Mouse (Mus musculus) testis, postnatal 10 days (tissue): ENCODE measurements at regions not wholly inside any gene's neighbourhood (a gene's known extent, or its start where the extent isn't known, plus 50 kb on each side); places are given as distances from the start of the nearest gene placed in this dataset.

Experiments used
- DNase-seq: peaks from one replicate; pipeline ENCODE4 v3.0.0; 2021; ENCODE audit warnings: low spot score

DNA sequence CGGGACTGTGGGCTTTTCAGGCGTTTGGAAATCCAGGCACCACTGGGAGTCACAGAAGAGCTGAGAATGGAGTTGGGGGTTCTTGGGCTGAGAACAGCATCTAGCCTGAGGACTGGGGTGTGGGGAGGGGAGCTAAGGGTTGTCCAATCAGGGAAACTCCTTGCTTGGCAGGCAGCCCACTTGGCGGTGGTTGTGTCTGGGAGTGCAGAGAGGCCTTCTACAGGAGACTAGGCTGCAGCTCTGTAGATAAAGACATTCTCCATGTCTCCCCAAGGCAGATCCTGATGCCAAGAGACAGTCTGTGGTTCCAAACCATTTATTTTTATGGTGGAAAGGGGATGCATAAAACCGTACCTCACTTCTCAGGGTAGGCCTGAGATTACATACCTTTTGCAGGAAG is 774.6 kb downstream of the Brinp1 start:
- DNase-seq, result peak; percentile 38

DNA sequence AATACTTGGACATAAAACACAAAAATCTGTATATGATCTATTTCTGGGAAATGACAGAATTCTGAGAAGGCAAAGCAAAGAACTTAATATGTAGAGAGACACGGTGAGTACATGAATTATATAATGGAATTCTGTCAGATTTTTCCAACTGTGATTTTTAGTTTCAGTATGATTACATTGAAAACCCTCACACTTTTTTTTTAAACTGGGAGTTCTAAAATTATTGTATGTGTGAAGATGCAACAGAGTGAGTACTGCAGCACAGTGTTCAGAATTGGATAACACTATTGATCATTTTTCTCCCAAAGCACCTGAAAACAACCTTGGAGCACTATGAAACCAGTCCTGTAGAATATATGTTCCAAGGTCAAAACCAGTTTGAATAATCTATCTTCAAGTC is 797.7 kb downstream of the Brinp1 start:
- no peak for DNase-seq

DNA sequence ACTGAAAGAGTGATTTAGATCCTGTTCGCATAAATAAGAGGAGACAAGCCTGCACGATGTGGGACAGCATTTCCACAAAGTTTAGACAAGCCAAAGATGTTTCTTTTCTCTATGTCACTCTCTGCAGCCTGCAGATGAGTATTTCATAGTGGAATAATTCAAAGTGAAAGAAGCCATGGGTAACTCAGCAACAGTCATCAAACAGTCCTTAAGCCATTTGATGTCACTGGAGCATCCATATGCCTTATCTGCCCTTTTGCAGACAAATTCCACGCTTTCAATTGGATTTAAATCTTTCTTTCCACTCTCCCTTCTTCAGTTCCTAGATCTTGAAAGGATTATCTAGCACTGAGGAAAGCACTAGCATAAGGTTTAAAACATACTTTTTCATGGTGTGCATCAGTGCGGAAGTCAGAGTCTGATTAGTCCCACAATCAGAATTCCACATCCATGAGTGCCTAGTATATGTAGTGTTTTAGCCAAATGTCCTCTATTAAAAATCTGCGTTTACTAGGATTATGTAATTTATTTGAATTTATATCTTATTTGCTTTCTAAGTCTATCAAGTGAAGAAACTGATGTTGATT is 805.6 kb downstream of the Brinp1 start:
- DNase-seq, result no peak

DNA sequence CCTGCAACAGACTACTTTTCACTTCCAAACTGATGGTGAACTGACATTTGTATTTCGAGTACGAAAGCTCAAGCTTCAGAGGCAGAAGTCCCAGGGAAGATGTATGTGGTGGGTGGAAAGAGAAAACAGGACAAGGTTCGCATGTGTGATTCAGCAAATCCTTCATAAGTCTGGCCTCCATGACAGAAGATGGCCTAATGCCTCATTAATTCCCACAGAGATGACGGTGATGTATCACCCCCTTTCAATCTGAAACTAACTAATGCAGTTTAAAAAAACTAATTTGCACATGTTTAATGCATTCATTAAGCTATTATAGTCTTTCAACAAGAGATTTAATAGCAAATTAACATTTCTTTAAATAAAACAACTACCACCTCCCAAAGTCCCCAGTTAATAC is 826.1 kb downstream of the Brinp1 start:
- no peak for DNase-seq

DNA sequence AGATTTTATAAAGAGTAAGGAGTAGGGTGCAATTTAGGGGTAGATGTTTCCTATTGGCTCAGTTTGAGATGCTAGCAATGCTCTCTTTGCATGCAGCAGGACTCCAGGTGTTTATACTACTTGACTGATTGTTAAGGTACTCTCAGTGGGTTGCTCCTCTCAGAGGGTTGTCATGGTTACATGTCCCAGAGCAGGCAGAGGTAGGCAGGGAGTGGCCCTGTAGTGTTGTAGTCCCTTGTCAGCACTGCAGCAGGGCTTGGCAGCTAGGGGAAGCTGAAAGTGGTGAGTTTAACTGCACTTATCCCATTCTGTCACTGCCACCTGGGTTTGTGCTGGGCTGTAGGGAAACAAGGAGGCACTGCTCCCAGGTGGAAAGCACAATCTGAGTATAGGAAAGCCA is 839.7 kb downstream of the Brinp1 start:
- no peak for DNase-seq

DNA sequence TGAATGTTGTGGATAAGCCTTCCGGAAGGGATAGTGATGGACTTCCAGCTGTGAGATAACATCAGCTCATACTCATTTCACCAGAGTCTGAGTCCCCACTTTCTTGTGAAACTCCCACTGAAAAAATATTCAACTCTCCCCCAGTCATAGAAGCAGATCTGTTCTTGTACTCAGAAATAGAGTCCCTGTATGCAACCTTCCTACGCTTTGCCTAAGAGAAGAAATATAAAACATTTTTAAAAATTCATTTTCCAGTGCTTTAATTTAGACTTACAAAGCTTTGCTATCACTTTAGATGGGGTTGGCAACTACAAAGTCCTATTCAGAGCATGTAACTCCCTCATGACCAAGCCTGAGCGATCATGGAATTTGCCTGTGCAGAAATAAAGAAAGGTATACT is 868.9 kb downstream of the Brinp1 start:
- no peak for DNase-seq

DNA sequence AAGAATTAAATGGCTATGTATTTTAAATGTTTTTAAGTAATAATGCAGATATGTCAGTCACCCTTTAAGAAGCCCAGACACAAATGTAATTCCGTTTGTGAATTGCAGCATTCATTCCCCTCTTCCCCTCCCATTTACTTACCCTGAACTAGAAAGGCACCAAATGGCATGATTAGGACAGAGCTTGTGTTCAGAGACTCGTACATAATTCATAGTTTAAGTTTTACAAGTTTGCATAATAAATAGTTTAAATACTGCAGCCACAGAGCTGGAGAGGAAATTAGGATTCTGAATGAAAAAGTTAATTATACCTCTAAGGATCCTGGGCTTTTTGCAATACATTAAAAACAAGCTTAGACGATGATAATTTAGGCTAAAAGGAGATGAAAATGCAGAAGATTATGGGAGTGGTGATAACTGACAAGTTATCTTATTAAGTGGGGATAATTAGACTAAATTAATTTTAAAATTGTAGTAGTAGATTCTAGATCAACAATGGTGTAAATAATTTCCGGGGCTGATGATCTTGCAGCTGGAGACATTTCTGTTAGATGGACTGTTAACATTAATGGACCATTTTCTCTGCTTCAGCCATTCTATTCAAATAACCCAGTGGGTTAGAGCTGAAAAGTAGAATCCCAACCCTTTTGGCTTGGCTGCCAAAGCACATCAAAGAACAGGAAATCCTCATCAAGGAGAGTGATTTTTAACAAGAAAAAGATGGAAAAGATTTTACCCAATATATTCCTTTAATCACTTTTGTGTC is 897.2 kb downstream of the Brinp1 start:
- no peak for DNase-seq

DNA sequence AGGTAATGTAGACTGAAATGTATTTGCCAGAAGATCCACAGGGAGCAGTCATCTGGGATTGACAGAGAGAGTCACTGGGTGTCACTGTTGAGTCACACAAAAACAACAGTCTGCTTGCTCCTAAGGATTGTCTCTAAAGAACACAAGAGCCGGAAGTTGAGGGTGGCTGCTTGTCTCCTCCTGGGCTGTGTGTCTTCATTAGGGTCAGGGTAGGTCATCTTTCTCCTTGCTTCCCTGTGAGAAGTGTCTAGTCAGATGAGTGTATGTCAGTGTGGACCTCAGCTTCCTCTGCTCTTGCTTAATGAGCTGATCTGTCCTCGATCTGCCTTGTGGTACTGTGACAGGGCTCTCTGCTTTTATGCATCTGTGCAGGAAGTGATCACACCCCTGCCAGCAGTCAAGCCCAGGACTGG is 931.3 kb downstream of the Brinp1 start:
- DNase-seq, result no peak

DNA sequence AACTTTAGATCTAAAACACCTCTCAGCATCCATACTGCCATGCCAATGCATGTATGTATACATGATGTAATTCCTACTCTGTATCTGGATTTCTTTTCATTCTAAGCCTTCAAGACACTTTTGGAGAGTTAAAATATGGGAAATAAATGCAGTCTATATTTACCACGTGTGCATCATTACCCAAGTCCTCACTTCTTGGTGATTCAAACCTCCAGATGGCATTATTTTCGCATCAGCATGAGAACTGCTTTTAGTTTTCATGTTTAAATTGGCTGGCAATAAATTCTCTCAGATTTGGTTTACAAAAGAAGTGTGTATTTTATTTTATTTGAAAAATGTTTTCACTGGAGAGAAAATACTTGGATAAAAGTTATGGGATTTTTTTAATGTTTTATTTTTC is 942.8 kb downstream of the Brinp1 start:
- no peak for DNase-seq

DNA sequence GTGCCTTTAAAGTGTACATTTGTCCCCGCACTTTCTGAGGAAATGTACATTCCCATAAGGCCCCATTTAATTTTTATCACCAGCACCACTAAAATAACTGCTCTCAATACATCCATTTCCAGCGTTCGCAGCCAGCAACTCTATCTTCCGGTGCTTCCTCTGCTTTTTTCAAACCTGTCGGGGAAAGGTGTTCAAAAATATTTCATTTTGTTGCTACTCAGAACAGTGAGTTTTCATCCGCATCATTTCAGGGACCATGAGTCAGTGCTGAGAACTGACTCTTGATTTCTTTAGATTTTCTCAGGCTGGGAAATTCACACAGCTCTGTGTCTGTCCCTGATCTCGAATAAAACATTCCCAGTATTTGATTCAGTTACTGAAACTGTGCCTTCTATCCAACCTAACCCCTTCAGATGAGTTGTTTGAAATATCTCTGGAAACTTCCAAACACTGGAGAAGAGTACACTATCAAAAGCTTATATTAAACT is 959.4 kb downstream of the Brinp1 start:
- no peak for DNase-seq

DNA sequence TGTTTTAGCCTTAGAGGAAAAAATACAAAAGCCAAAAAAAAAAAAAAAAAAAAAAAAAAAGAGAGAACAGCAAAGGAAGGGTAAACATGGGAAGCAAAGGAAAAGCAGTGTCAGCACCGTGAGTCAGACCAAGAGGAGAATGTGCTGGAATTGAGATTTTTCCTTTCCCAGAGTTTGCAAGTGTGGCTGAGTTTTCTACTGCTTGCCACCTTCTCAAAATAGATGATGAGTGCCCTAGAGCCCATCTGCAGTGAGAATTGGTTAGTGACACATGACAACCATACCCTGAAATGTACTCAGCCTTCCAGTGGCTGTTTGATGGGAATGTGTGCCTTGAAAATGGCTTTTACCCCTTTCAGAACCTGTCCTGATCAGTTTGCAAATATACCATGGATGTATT is 990.7 kb downstream of the Brinp1 start:
- no peak for DNase-seq

DNA sequence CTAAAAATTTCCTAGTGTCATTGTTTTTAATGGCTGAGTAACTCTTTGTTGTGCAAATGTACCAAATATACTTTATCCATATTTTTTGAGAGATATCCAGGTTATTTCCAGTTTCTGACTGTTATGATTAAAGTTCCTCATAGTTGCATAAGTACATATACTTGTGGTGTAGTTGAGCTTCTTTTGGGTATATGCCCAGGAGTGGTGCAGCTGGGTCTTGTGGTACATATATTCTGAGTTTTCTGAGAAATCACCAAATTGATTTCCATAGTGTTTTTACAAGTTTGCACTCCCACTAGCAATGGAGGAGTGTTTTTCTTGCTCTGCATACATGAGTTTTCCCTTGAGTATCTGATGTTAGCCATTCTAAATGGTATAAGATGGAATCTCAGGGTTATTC is 1006.2 kb downstream of the Brinp1 start:
- DNase-seq, result no peak

DNA sequence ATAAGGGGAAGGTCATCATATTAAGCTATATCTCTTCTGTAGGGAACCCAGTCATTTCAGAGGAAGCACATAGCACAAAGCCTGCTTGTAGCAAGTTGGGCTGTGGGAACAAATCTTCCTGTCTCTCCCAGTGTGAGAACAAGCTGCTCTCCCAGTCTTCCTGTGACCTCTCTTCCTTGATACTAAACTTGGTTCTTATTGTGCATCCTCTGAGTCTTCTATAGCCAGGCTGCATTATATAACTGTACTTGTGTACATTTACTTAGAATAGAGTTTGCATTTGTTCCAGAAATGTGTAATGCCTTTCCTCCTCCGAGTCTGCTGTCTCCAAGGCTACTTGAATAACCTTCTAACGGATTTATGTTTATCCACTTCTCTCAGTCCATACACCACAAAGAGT is 1021.7 kb downstream of the Brinp1 start:
- no peak for DNase-seq

DNA sequence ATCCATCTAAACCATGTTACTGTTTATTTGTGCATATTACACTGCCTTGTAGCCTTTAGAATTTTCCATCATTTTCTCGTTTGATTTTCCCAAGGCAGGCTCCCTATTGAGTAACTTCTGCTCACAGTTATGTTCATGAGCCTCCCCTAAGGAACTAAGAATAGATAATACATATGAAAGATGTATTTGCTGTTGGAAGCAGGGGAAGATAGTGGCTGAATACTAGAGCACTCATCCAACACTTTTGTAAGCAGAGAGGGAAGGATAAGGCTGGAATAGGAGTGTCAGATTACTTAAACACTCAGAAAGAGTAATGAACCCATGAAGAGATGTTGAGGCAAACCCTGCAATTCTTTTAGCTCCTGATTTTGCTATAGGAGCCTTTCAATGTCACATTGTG is 1055.1 kb downstream of the Brinp1 start:
- no peak for DNase-seq

DNA sequence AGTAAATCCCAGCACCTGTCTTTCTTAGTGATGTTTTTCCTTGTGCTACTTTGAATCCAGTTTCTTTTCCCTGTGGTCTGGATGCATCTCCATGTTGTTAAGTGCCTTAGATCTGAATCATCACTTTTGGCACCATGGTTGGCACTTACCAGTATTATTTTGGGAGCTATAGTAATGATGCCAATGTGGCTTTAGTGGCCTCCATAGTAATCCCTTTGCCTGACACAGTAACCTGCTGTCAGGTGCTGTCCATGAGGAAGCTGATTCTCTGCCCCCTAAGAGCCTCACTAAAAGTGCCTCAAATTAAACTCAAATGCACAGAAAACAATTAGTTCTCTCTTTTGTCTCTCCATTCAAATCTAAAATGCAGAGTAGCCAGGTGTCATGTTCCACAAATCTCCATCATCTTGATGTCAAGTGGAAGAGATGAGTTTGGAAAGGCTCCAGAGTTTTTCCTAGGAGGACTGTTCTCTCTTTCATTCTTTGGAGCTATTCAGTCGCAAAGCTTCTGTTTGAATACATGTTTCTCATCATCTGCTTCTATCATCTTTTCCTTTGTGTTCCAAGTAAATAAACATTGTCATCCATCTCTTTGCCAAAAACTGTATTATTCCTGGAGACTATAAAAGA is 1062.1 kb downstream of the Brinp1 start:
- DNase-seq, result no peak

DNA sequence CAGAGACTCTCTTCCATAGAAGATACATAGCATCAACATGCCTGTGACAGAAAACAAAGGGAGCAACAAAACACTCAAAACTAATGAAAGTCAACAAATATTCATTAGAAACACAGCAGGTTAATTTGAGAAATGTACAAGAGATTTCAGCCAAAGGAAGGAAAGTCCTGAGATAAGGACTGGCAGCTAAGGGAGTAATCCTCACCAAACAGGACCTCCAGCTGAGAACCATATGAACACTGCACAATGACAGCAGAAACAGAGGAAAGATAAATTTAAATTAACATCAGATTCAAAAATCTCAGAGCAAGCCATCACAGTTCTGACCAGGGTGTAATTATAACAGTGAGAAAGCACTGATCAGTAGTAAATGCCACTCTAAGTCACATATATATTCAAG is 1060.6 kb downstream of the Tlr4 start:
- no peak for DNase-seq

DNA sequence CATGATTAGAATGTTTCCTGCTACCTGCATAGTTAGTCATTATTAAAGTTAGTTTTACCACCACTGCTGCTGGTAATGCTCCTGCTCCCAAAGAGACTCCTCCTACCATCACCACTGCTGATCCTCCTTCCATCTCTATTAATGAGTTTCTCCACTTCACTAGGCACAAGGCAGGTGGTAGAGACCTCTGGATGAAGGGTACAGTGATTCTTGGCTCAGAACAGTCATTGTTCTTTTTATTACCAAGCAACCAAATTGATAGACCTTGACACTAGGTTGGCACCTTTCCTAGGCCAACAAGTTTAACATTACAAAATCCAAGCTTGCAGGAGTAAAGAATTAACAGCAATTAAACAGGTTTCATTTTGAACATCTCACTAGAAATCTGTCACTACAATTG is 1057.8 kb downstream of the Tlr4 start:
- DNase-seq, result no peak

DNA sequence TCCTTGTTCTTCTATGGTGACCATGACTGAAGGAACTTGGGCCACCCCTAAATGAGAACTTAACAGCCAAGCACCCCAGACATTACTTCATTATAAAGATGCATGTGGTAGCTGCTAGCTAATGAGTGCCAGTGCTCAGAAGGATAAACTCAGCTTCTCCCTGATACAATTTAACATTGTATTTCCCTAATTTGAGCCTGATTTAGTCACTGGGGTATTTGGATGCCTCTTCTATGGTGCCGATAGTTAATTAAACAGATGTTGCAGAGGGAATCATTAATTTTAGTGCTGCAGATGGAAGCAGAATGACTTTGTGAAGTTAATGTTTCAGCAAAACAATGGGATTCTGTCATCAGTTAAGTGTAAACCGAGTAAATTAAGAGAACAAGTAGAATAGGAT is 1034.8 kb downstream of the Tlr4 start:
- no peak for DNase-seq

DNA sequence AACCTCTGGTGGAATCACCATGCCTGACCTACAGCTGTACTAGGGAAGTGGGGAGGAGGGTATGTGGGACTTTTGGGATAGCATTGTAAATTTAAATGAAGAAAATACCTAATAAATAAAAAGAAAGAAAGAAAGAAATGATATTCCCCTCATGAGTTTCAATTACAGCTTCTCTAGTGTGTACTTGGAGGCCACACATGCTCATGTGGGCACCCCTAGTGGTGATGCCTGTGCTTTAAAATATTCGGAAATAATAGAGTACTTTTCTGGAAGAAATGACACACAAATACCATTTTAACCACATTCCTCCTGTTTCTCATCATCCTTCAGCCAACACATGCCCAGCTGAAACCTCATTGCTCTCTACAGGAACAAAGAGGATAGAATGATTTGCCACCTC is 1034.4 kb downstream of the Tlr4 start:
- DNase-seq, result no peak

DNA sequence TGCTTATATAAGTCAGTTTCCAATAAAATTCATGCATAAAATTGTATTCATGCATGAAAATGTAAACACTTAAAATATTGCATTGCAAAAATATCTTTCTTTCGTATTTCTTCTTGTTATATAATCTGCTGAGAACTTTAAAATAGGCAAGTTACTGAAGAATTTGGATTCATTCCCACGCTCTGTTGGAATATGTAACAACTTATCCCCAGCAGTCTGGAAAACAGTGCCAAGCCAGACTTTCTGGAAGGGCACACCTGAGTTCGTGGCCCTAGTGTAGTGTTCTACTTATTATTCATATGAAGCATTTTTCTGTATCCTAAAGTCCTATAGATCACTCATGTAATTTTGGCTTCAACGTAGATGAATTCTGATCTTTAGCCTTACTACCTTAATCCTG is 1025.6 kb downstream of the Tlr4 start:
- DNase-seq, result no peak

DNA sequence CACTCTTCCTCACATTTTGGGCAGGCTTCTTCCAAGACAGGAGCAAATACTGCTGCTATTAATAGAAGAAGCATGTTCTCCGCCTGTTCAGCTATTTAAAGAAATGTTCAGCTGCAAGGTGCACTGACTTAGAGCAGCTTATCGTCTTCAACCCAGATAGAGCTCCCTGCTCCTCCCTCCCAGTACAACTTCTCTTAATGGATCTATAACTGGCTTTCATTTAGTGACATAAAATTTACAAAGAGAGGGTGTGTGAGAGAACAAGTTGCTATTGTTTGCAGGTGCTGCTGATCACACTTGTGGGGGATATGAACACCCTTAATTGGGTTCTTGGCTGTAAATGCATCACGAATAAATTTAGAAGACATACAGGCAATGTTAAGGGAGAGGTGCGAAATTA is 1006.0 kb downstream of the Tlr4 start:
- DNase-seq, result no peak

DNA sequence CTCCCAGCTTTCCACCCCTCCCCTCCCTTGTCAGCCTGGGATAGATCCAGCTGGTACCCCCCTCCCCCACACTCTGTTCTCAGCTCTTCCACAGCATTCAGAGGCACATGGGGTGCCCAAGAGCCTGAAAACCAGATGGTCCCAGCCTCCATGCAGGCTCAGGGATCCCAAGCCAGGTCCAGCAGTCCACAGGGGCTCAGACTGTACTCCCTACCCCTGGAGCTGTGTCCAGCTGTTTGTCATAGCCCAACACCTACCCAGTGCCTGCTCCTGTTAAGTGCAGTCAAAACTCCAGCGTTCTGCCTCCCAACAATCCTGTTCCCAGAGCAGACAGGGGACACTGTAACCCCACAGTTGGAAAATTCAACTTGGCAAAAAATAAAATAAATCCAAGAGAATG is 998.1 kb downstream of the Tlr4 start:
- no peak for DNase-seq

DNA sequence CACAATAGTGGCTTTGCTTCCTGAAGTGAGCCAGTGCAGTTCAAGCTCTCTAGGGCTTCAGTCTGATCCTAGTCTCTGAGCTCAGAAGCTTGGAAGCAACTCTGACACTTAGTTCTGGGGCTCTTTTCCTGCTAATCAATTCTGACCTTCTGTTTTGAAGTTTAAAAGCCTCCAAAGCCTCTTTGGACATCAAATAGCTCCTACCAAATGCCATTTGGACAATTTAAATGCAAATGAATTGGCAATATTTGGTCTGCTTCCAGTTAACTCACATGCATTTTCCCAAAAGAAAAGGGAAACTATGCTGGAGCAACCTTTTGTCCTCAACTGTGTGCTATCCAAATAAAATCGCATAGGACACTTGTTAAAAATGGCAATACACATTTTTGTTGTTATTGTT is 968.7 kb downstream of the Tlr4 start:
- no peak for DNase-seq
